Mouse (Mus musculus): ENCODE results near the gene Mettl5.

DNA sequence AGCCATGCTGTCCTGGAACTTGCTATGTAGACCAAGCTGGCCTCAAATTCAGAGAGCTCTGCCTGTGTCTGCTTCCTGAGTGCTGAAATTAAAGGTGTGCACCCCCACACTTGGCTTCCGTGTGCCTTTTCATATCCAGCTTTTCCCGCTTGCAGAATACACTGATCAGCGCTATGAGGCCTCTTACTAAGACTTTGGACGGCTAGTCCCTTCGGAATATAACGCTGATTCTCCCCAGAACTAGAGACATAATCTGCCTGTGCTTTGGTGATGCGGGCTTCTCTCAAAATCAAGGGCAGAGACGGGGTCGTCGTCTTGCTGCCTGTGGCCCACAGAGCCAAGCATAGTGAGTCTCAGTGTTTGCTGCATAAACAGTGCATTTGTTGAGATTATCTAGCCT is 59.5 kb downstream of the Mettl5 start:
- no peak for TF ChIP-seq GATA1 (IDR thresholded peaks at IDR 0.05; ENCODE audit: low read length)
- no peak for TF ChIP-seq TAL1 (IDR thresholded peaks at IDR 0.05; ENCODE audit: low read length)
